Mouse (Mus musculus) lung, embryonic 16.5 days (tissue): ENCODE results near the gene Ifng. TPM values are rescaled to one million over a fixed set of nuclear protein-coding genes. Genes with fewer than 3 reads are reported as not detected.

ENCODE experiments used
- ATAC-seq: fragments of 200-750 bp; cut with Nextera tagmentation; 2 replicates; pipeline ENCODE4 v1.8.0; 2017; ENCODE audit warnings: low read depth, mild to moderate bottlenecking, moderate library complexity
- H3K27ac ChIP-seq: fragments of 300-500 bp; sonication (generic); 2 replicates; pipeline ENCODE4 v1.5.1; 2014; ENCODE audit warnings: mild to moderate bottlenecking, control low read depth, low read length
- H3K27me3 ChIP-seq: fragments of 300-500 bp; sonication (generic); 2 replicates; pipeline ENCODE4 v1.6.1; 2014; ENCODE audit warnings: low read depth, low read length, mixed read lengths; ENCODE audit not compliant: control insufficient read depth, insufficient read depth
- H3K36me3 ChIP-seq: fragments of 300-500 bp; sonication (generic); 2 replicates; pipeline ENCODE4 v1.6.1; 2014; ENCODE audit warnings: low read length; ENCODE audit not compliant: control insufficient read depth, insufficient read depth
- H3K4me1 ChIP-seq: fragments of 300-500 bp; sonication (generic); replicated peaks from 2 replicates; pipeline ENCODE4 v1.6.1; 2014; ENCODE audit warnings: low read length, mixed read lengths; ENCODE audit not compliant: control insufficient read depth, insufficient read depth
- H3K4me2 ChIP-seq: fragments of 300-500 bp; sonication (generic); 2 replicates; pipeline ENCODE4 v1.6.1; 2014; ENCODE audit warnings: low read depth, low read length, control low read depth
- H3K4me3 ChIP-seq: fragments of 300-500 bp; sonication (generic); 2 replicates; pipeline ENCODE4 v1.5.1; 2014; ENCODE audit warnings: mild to moderate bottlenecking, low read length, control low read depth
- H3K9ac ChIP-seq: fragments of 300-500 bp; sonication (generic); 2 replicates; pipeline ENCODE4 v1.6.1; 2014; ENCODE audit warnings: low read length, control low read depth
- H3K9me3 ChIP-seq: fragments of 300-500 bp; sonication (generic); 2 replicates; pipeline ENCODE4 v1.6.1; 2016; ENCODE audit warnings: low read length; ENCODE audit not compliant: control insufficient read depth
- WGBS: fragments of 180-500 bp; shearing (Covaris S2); extraction: QIAGEN DNeasy Blood & Tissue Kit; methylation state at CpG from one replicate; pipeline ENCODE4 v1.1.7; 2014; 5-methylcytosine and 5-hydroxymethylcytosine counted together
- polyA plus RNA-seq: library from polyadenylated mRNA; unstranded; fragments of >200 nt; fragmentation: Nextera tagmentation; extraction: Ambion mirVana; gene quantifications from 2 replicates; pipeline ENCODE4 v1.2.1, GENCODE M21; 2015

Ifng gene
- polyA plus RNA-seq, 1 experiment from 2014 or later = not detected

GRCm38 (mm10) chr10:118442999-118443398 is 2.2 kb downstream of the Ifng start:
- no peaks in the 10 kb centered on the region for H3K27me3 ChIP-seq
- H3K4me1 ChIP-seq = no peaks in the 10 kb centered on the region
- no peak overlapping the region for H3K27ac ChIP-seq
- no peak overlapping the region for H3K9ac ChIP-seq
- H3K4me2 ChIP-seq = no peak overlapping the region
- no peaks in the 10 kb centered on the region for H3K9me3 ChIP-seq
- WGBS = 79% methylated on average over 6 of the region's 6 CpGs
- H3K36me3 ChIP-seq = no peaks in the 10 kb centered on the region
- ATAC-seq = no peak
- H3K4me3 ChIP-seq = no peak overlapping the region

- no peaks in the 10 kb centered on the region for H3K36me3 ChIP-seq
- H3K27me3 ChIP-seq = no peaks in the 10 kb centered on the region
- no peak for ATAC-seq
- no peak overlapping the region for H3K4me3 ChIP-seq
- H3K9ac ChIP-seq = no peak overlapping the region
- no peaks in the 10 kb centered on the region for H3K9me3 ChIP-seq
- 85% methylated on average over 6 of the region's 6 CpGs for WGBS
- H3K4me2 ChIP-seq = no peak overlapping the region
- no peak overlapping the region for H3K27ac ChIP-seq
- H3K4me1 ChIP-seq = no peaks in the 10 kb centered on the region
Observed at GRCm38 (mm10) chr10:118445021-118445420, 4.2 kb downstream of the Ifng start.

- Histone ChIP-seq H3K27ac (no peak overlapping the region), H3K27me3 (no peaks in the 10 kb centered on the region), H3K4me1 (no peaks in the 10 kb centered on the region), H3K4me3 (no peak overlapping the region), H3K9me3 (no peaks in the 10 kb centered on the region), H3K4me2 (no peak overlapping the region), H3K36me3 (no peaks in the 10 kb centered on the region), H3K9ac (no peak overlapping the region)
- 49% methylated on average over 8 of the region's 8 CpGs for WGBS
- ATAC-seq = no peak
Observed at GRCm38 (mm10) chr10:118445502-118445901, 4.7 kb downstream of the Ifng start.

GRCm38 (mm10) chr10:118445978-118446377 is 5.1 kb downstream of the Ifng start:
- no peak overlapping the region for H3K4me3 ChIP-seq
- H3K9me3 ChIP-seq = no peaks in the 10 kb centered on the region
- WGBS = 79% methylated on average over 14 of the region's 14 CpGs
- H3K36me3 ChIP-seq = no peaks in the 10 kb centered on the region
- H3K27ac ChIP-seq = no peak overlapping the region
- no peaks in the 10 kb centered on the region for H3K27me3 ChIP-seq
- no peak overlapping the region for H3K4me2 ChIP-seq
- no peak overlapping the region for H3K9ac ChIP-seq
- ATAC-seq = no peak
- no peaks in the 10 kb centered on the region for H3K4me1 ChIP-seq

- no peak overlapping the region for H3K4me3 ChIP-seq
- WGBS = 54% methylated on average over 2 of the region's 2 CpGs
- ATAC-seq = no peak
- no peak overlapping the region for H3K9ac ChIP-seq
- no peaks in the 10 kb centered on the region for H3K4me1 ChIP-seq
- no peaks in the 10 kb centered on the region for H3K9me3 ChIP-seq
- H3K27ac ChIP-seq = no peak overlapping the region
- H3K27me3 ChIP-seq = no peaks in the 10 kb centered on the region
- H3K4me2 ChIP-seq = no peak overlapping the region
- no peaks in the 10 kb centered on the region for H3K36me3 ChIP-seq
Observed at GRCm38 (mm10) chr10:118451747-118452146, 10.9 kb downstream of the Ifng start.

GRCm38 (mm10) chr10:118458729-118459128 is 17.9 kb downstream of the Ifng start:
- no peaks in the 10 kb centered on the region for H3K27me3 ChIP-seq
- no peaks in the 10 kb centered on the region for H3K9me3 ChIP-seq
- H3K9ac ChIP-seq = no peak overlapping the region
- no peaks in the 10 kb centered on the region for H3K4me1 ChIP-seq
- no peak overlapping the region for H3K4me2 ChIP-seq
- no peak for ATAC-seq
- no peaks in the 10 kb centered on the region for H3K36me3 ChIP-seq
- WGBS = 85% methylated on average over 4 of the region's 4 CpGs
- no peak overlapping the region for H3K27ac ChIP-seq
- no peak overlapping the region for H3K4me3 ChIP-seq

- ATAC-seq = no peak
- no peak overlapping the region for H3K9ac ChIP-seq
- 71% methylated on average over 6 of the region's 6 CpGs for WGBS
- no peak overlapping the region for H3K4me2 ChIP-seq
- H3K4me1 ChIP-seq = no peaks in the 10 kb centered on the region
- H3K27ac ChIP-seq = no peak overlapping the region
- no peaks in the 10 kb centered on the region for H3K36me3 ChIP-seq
- no peaks in the 10 kb centered on the region for H3K27me3 ChIP-seq
- H3K4me3 ChIP-seq = no peak overlapping the region
- peaks cover 10% of the 10 kb centered on the region for H3K9me3 ChIP-seq
Observed at GRCm38 (mm10) chr10:118461126-118461767, 20.4 kb downstream of the Ifng start.

GRCm38 (mm10) chr10:118466481-118466880 is 25.6 kb downstream of the Ifng start:
- 35% methylated on average over 6 of the region's 6 CpGs for WGBS
- no peaks in the 10 kb centered on the region for H3K27me3 ChIP-seq
- ATAC-seq = peak; percentile 7; the same call in 1 of the 2 replicates
- H3K4me2 ChIP-seq = no peak overlapping the region
- no peaks in the 10 kb centered on the region for H3K4me1 ChIP-seq
- no peaks in the 10 kb centered on the region for H3K36me3 ChIP-seq
- no peak overlapping the region for H3K27ac ChIP-seq
- no peak overlapping the region for H3K9ac ChIP-seq
- H3K9me3 ChIP-seq = peaks cover 10% of the 10 kb centered on the region
- no peak overlapping the region for H3K4me3 ChIP-seq

- no peak for ATAC-seq
- H3K9me3 ChIP-seq = peaks cover 8% of the 10 kb centered on the region
- 74% methylated on average over 3 of the region's 3 CpGs for WGBS
Observed at GRCm38 (mm10) chr10:118469047-118469446, 28.2 kb downstream of the Ifng start.

More at GRCm38 (mm10) chr10:118469047-118469446, 28.2 kb downstream of the Ifng start:
- Histone ChIP-seq H3K9ac (no peak overlapping the region), H3K4me1 (no peaks in the 10 kb centered on the region), H3K27me3 (no peaks in the 10 kb centered on the region), H3K27ac (no peak overlapping the region), H3K36me3 (no peaks in the 10 kb centered on the region), H3K4me2 (no peak overlapping the region), H3K4me3 (no peak overlapping the region)
